Mouse (Mus musculus) testis, postnatal 10 days (tissue): ENCODE results near the gene Map2k6.
"Not testable (repeated sequence)": the region's sequence is repeated elsewhere in the genome, so short reads cannot be mapped to it uniquely, and the experiment has no call there.

ENCODE experiments used
- DNase-seq: peaks from one replicate; pipeline ENCODE4 v3.0.0; 2021; ENCODE audit warnings: low spot score

Gene Map2k6

DNA sequence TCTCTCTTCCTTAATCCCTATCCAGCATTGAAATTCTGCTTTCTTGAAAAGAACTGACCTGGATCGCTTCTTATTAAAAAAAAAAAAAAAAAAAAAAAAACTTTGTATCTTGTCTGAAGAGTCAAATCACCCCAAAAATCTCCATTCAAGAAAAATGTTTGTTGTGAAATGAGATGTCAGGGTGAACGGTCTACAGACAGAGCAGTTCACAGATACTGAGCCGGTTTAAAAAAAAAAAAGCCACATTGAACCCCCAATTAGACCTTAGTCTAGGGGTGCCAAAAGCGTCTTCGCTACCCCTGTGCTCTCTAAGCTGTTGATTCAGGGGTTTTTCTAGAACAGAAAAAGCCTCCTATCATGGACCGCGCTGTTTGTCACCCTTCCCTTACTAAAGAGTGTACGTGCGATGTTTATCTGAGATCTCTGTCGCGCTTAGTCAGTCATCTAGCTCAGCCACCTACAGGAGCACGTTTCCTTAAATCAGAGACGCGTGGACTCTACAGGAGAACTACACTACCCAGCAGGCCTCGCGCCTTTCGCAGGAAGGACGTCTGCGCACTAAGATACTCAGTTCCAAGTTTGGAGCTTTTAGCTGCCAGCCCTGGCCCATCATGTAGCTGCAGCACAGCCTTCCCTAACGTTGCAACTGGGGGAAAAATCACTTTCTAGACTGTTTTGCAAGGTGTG, at the start of gene Map2k6:
Map2k6 (plus strand) TSS at position 570 of the 687 bp plus-strand sequence.
- peak; percentile 82 for DNase-seq

DNA sequence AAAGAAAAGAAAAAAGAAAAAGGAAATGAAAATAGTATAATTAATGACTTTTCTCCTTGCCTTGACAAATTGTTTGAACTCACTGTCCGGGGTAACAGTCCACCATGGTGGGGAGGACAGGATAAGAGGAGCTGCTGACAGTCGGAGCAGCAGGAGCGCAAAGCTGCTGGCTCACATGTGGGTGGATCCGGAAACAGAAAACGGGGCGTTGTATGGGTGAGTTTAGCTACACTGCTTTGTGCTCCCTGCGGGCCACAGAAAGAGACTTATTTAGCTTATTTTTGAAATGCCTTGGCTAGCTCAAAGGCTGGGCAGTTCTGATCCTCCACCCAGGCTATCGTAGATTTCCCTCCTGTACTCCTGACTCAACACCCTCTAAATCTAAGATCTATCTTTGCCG, 44.7 kb upstream of the Map2k6 start:
- no peak for DNase-seq

DNA sequence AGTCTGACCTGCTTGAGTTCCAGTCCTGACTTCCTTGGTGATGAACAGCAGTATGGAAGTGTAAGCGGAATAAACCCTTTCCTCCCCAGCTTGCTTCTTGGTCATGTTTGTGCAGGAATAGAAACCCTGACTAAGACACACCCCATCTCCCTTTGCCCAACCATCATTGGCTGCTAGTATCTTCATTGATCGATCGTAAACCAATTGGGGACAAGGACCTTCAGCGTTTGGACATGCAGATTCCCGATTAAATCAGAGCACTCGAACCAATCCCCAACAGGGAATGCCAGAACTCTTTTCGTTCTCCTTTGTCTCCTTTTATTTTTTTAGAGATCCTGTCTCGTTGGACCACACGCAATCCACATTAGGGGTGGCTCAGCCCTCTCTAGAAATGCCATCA, 43.8 kb upstream of the Map2k6 start:
- DNase-seq, result not testable (repeated sequence)

DNA sequence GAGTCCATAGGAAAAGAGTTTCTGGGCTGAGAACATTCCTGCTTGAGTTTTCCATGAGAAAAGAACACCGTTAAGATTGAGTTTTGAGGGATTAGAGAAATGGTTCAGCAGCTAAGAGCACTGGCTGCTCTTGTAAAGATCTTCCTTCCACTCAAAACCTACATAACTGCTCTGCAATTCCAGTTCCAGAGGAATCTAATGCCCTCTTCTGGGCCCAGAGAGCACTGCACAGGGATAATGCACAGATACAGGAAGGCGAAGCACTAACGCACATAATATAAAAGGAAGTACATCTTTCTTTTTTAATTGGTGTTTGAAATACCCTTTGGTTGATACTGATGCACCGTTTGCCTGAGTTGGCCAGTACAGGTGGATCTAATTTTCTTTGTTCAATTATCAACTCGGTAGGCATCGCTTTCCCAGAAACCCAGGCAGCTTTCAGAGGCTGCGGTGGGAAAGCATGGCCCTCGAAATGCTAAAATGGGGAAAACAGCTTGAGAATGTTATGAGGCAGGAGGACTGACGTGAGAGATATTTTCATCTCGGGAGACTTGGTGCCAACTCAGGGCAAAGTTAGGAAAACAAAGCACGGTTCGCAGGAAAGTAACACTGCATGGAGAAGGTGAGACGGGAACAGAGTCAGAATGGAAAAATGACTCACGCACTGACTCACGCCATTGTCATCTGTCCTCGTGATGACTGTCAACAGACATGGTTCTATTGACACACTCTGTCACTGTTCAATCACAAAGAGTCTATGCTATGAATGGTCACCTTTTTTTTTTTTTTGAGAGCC, 41.0 kb upstream of the Map2k6 start:
- no peak for DNase-seq

DNA sequence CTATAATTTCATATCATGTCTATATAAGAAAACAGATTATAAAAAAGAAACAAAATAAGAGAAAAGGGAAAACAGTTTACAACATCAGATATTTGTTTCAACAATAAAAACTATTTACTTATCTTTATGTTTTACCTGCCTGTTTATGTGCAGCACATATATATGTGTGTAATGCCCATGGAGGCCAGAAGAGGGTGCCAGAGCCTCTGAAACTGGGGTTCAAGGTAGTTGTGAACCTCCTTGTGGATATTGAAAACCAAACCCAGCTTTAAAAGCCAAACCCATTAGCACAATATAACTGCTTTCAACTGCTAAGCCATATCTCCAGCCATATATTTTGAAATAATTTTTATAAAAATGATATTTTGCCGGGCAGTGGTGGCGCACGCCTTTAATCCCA, 33.9 kb upstream of the Map2k6 start:
- peak; percentile 73 for DNase-seq

DNA sequence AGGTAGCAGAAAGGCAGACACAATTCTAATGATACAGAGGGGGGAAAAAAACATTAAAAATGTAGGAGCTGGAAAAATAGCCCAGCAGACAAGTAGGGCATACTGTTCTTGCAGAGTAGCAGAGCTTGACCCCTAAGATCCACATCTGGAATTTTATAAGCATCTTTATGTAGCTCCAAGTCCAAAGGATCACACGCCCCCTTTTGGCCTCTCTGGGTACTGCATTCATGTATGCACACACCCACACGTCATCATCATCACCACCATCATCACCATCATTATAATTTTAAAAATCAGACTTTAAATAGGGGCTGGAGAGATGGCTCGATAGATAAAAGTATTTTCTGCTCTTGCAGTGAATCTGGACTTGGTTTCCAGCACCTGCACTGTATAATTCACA, 32.0 kb upstream of the Map2k6 start:
- no peak for DNase-seq

DNA sequence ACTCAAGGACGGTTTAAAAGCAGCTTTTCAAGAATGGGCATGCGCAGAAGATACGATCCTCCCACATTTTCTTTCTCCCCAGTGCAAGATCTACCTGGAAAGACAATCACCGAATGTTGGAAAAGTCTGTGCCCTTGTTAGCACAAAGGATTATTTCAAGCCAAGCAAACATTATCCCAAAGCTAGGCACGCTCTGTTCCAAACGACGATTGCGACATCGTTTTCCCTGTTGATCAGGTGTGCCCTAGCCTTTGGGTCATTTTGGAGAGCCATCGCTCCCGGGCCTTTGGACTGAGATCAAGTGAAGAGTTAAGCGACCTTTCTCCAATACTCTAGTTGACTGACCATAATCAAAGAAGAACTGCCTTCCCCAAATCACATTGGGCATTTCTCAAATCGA, 31.3 kb upstream of the Map2k6 start:
- no peak for DNase-seq

DNA sequence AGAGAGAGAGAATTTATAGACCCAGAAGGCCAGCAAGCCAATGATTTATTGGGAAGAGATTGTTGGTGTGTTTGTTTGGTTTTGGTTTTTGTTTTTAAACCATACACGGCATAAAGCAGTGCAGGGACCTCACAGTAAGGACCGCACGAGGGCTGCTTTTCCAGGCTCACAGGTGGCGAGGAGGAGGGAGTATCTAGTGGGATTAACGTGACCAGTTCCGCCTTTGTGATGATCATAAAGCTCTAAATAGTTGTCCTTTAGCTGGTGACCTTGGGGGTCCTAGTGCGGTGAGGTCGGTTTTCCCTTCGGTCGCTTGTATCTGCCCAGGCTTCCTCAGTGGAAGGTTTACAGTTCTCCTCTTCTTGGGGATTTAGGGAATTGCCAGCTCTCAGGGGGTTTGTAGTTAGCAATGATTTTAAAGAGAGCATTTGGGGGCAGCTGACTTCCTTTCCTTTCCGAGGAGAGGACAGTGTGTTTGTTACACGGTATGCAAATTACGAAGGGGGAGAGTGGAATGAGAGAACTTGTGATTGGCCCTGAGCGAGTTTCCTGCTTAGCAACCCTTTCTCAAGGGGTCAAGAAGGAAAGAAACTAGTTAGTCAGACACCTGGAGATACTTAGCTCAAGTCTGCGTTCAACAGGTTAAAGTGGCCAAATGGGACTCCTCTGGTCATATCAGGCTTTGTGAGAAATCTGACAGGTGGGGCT, 29.5 kb upstream of the Map2k6 start:
- no peak for DNase-seq

DNA sequence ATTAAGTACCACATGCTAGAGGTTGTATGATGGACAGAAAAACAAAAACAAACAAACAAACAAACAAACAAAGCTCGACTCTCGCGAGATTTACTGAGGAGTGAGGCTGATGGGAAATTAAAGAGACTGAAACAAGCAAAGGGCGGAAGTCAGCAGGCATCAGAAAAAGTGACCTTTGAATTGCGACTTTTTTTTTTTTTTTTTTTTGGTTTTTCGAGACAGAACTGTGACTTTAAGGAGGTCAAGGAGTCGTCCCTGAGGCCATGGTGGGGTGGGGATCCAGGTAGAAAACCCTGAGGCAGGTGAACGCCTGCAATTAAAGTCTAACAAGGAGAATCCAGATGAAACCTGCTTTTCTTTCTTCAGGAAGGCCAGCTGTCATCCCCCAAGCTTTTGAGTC, 27.1 kb upstream of the Map2k6 start:
- no peak for DNase-seq

DNA sequence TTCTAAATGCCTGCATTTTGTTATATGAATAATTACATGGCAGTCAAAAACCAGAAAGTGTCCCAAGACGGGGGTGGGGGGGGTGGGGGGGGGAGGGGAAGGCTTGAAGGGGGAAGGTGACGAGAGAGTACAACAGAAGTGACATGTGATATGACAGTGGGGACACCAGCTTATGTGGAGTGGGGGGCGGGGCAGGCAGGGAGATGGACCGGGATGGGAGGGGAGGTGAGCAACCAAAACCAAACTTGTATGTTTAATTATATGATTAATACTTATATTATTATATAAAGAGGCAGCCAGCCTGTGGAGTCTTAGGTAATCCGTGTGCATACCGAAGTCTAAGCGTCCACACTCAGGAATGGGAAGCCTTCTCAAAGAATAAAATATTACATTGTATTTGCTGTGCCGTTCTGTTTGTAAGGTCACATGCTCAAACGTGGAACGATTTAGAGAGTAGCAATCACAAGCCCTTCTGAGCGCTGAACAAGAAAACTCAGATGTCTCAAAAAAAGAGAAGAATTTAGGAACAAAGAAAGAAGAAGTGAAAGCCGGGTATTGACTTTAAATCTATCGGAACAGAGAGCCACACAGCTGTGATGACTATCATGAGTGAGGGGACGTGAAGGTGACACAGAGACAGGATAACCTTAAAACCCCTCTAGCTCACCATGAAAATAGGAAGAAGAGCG, 26.5 kb upstream of the Map2k6 start:
- no peak for DNase-seq

DNA sequence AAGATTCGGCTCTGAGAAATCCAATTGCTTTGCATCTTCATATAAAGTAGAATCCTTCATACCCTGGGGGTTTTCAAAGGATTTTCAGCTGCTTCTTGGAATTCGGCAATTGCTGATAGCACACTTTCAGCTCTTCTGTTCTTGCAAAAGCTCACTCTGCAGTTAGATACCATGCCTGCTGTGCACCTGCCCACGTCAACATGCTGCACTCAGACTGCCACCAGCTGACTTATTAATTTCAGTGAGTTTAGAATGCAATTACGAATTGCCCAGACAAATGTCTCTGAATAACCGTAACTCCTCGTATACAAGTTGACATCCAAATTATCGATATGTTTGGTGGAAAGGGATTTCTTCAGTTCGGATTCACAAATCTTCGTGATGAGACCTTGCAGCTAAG, 24.9 kb upstream of the Map2k6 start:
- no peak for DNase-seq

DNA sequence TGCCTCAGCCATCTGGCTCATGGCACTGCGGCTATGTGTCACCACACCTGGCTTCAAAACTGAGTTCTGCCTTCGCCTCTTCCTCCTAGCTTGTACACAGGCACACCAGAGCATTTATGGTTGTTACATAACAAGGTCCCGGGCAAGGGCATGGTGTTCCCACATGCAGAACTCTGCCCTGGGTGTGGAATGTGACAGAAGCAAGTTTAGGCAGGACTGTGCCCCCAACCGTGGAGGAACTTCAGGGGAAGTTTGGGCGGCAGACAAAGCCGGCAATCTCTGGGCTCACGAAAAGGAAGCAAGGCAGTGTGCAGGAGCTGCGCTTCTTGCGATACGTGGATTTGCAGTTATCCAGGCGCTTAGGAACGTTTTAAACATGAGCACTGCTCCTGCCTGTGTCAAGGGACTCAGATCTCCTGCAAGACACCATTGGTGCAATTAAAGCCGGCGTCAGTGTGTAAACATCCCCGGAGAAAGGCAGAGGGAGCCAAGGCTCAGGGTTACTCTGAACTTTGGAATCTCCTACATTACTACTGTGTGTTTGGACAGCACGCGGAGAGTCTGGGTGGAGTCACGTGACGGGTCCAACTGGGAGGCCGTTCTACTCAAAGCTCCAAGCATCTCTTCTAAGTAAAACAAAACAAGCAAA, 19.1 kb upstream of the Map2k6 start:
- peak; percentile 47 for DNase-seq

DNA sequence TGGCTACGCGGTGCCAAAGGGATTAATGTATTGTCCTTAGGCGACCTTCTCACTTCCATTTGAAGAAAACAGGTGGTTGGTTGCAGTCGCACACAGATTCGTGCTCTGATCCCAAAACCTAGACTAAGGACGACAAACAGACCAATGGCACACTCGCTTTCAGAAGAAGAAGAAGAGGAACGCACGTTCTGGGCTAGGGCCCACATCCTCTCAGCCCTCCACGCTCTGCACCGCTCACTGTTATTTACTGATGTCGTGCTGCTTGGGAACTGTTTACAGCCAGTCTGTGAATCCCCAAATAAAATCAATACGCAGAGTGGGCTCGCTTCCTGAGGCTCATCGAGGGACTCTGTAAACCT, 18.6 kb upstream of the Map2k6 start:
- no peak for DNase-seq

DNA sequence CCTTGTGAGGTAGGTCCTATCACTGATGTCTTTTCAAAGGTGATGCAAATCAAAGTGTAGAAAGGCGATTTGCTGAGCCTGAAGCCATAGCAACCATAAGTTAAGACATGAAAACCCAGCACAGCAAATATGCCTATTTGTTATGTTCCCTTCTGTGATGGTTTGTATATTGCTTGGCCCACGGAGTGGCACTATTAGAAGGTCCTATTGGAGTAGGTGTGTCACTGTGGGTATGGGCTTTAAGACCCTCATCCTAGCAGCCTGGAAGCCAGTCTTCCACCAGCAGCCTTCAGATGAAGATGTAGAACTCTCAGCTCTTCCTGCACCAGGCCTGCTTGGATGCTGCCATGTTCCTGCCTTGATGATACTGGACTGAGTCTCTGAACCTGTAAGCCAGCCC, 13.4 kb upstream of the Map2k6 start:
- DNase-seq, result no peak

DNA sequence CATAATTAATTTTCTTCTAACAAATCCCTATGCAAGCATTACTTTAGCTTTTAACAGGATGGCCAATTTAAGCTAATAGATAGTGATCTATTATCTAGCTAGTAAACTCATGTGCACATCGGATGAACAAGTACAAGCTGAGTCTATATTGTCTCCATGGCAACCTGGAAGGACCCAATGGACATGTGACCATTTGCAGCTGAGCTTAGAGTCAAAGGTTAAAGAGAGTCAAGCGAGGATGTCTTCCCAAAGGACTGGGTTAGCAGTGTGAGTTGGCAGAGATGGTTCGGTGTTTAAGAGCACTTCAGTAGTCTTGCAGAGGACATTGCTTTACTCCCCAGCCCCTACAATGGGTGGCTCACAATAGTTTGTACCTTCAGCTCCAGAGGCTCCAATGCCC, 6.2 kb upstream of the Map2k6 start:
- no peak for DNase-seq

DNA sequence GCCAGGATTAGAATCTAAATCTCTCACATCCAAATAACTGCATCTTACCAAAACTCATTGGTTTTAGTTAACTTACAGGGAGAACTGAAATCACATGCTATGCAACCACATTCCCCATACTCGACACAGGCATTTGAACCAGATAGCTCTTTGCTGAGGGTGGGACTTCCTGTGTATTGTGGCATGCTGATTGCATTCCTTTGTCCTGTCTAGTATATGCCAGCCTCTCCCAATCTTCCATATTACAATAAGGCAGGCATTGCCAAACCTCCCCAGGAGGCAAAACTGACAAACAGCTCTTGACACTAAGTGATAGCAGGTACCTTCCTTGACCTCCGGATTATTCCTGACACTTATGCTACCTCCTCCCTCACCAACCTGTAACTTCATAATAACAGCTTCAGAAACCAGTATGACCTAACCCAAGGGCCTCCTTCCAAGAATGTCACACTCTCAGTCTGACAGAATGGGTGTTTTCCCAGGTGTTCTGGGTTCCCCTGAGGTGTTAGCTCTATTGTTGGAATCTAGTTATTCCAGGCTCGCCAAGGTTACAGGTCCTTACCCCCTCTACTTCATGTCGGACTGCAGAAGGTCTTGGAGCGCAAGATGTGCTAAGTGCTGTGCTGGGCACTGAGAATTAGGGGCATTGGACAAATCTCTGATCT, 4.0 kb upstream of the Map2k6 start:
- DNase-seq, result no peak

DNA sequence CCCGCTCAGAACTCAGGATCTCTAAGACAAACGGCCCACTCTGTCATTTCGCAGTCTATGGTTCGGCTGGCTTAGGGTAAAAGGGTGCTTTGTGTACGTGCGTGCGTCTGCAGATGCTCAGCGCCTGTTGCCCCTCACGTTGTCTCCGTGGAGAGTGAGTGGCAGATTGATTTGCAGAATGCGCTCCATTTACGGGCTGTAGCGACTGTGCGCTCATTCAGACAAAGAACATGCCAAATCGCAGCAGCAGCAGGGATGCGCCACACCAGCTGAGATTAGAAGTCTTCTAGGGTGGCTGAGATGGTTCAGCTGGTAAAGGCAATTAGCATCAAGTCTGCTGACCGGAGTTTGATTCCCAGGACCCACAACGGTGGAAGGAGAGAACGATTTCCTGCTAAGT, 2.8 kb upstream of the Map2k6 start:
- DNase-seq, result no peak

DNA sequence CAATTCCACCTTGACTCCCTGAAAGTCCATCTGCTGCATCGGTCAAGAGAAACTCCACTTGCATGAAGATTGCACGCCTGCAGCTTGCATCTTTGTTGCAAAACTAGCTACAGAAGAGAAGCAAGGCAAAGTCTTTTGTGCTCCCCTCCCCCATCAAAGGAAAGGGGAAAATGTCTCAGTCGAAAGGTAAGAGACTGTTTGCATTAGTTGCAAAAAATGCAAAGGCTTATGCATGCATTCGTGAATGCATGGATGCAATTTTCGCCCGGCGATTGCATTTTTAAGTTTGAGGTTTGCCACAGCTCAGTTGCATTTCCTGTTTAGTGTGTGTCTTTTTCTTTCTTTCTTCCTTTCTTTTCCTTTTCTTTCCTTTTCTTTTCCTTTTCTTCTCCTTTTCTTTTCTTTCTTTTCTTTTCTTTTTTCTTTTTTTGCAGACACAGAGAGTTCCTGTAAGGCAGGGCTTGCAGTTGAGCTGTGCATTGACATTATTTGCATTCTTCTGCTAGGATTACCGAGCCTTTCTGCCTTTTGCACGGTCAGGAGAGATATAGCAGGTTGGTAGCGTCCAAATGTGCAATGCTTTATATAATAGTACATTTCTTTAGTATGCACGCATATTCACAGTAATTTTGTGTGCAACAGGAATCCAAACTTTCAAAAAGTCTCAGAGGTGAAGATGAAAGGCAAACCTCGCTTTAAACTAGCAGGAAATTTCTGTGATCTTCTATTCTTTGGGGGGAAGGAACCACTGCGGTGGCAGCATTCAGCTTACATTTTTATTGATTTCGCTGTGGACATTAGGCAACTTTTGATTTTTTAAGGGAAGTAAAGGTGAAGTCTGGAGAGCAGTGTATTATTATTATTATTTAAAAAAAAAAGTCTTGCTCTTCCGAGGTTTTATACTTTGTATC, 573 bp downstream of the Map2k6 start:
- DNase-seq, result no peak

DNA sequence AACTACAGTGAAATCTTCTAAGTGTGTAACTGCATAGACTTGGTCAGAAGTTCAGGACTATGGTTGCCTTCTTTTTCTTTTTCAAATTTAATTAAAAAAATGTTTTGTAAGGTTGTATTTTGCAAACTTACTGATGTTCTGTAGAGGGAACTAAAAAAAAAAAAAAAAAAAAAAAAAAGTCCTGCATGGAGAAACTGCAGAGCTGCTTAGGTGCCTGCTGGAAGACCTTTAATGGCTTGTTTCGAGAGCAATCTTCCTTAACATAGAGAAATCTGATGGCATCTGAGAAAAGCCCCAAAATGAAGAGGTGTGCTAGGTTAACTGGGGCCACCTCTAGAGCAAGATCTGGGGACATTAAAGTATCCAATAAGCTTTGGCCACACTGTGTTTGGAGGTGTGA, 1.4 kb downstream of the Map2k6 start:
- DNase-seq, result no peak

DNA sequence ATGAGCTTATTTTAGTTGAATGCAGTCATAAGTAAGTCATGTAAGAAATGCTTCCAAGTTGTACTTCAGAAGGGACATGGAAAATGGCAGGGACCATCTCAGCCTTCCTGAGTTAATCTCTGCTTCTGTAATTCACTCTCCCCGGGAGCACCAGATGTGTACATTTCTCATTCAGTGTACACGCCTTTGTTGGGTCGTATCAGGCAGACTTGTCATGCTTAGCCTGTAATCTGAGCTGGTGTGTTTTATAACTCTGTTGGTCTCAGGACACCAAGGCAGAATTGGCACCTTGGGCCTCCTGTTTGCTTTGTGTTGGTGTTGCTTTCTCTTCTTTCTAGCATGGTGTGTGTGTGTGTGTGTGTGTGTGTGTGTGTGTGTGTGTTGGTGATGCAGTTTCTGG, 3.7 kb downstream of the Map2k6 start:
- no peak for DNase-seq

DNA sequence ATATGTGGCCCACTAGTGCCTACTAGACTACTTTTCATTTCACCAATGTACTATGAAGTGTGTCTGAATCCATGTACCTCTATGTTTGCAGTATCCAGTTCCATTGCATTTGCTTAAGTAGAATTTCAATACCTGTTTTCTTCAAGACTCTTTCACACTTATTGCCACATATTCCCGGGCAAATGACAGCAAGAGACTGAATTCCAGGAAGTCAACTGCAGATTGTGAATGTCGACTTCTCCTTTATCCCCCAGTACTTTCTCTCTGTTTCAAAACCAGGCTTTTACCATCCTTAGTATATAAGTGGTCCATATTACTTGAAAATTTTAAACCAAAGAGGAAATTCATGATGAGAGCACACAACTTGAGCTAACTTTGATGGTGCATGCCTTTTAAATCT, 4.7 kb downstream of the Map2k6 start:
- DNase-seq, result no peak
